Mouse (Mus musculus): ENCODE results near the gene Gdf15. TPM values are rescaled to one million over a fixed set of nuclear protein-coding genes. Genes with fewer than 3 reads are reported as not detected.

Gene Gdf15
- 5.2 and 6.0 TPM in 2 replicates for polyA plus RNA-seq (2012; rRNA removed)

DNA sequence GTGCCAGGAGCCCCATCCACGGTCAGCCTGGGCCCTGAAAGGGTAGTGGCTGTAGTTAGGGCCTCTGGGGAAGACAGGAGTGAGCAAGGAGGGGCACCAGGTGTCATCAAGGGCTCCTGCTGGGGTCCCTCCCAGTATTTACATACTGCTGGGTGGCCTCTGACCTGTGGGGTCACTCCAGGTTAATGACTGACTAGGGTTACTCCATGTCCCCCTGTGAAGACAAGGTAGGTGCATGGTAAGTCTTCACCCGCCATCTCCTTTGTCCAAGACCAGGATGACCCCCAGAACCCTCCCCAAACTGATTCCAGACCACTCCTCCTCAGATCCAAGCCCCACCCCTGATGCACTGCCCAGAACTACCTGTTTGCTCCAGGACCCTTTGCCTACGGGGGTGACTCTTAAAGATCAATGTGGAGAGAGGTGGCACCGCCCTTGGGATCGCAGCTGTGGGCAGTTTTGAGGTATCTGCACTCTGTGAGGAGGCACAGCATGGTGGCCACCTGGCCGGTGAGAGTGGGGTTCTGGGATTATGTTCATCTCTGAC, at the start of gene Gdf15:
Gdf15 (minus strand) TSS at position 111 of the 547 bp plus-strand sequence.
- Histone ChIP-seq H3K27me3 (ENCODE audit: control insufficient read depth, insufficient read depth, low read length) (no peaks in the 10 kb centered on the region), H3K27ac (ENCODE audit: insufficient read depth, low read length) (peak within 1 kb of the TSS; percentile 4; the same call in 1 of the 2 replicates), H3K4me1 (ENCODE audit: control insufficient read depth, insufficient read depth, insufficient read length) (peaks cover 36% of the 10 kb centered on the region), H3K36me3 (ENCODE audit: control insufficient read depth, insufficient read depth, low read length) (no peaks in the 10 kb centered on the region), H3K4me3 (ENCODE audit: extremely low read depth, insufficient read depth, insufficient read length) (no peak within 1 kb of the TSS)
- TF ChIP-seq POLR2A (IDR thresholded peaks at IDR 0.05; ENCODE audit: low read depth, low read length), result no peak
- no peak for TF ChIP-seq CTCF (IDR thresholded peaks at IDR 0.05; ENCODE audit: extremely low read depth, insufficient read depth, insufficient read length, insufficient replicate concordance)
- no peak for DNase-seq (ENCODE audit: low read depth in 1 of 2, low spot score in 2 of 2)
- 94% methylated on average over 6 of the region's 6 CpGs for WGBS

- H3K4me3 ChIP-seq (ENCODE audit: extremely low read depth, insufficient read depth, insufficient read length), result no peak overlapping the region
- WGBS, result 63% methylated on average over 3 of the region's 3 CpGs
- H3K27me3 ChIP-seq (ENCODE audit: control insufficient read depth, insufficient read depth, low read length), result no peaks in the 10 kb centered on the region
- no peak overlapping the region for H3K27ac ChIP-seq (ENCODE audit: insufficient read depth, low read length)
- peaks cover 22% of the 10 kb centered on the region for H3K4me1 ChIP-seq (ENCODE audit: control insufficient read depth, insufficient read depth, insufficient read length)
- no peak for DNase-seq (ENCODE audit: low read depth in 1 of 2, low spot score in 2 of 2)
- peaks cover 12% of the 10 kb centered on the region for H3K36me3 ChIP-seq (ENCODE audit: control insufficient read depth, insufficient read depth, low read length)
- TF ChIP-seq POLR2A (IDR thresholded peaks at IDR 0.05; ENCODE audit: low read depth, low read length) (no peak), CTCF (IDR thresholded peaks at IDR 0.05; ENCODE audit: extremely low read depth, insufficient read depth, insufficient read length, insufficient replicate concordance) (no peak)
Measured at GRCm38 (mm10) chr8:70681410-70681809, 49.2 kb upstream of the Gdf15 start.

GRCm38 (mm10) chr8:70680039-70680438, 47.8 kb upstream of the Gdf15 start:
- Histone ChIP-seq H3K27ac (ENCODE audit: insufficient read depth, low read length) (no peak overlapping the region), H3K36me3 (ENCODE audit: control insufficient read depth, insufficient read depth, low read length) (peaks cover 12% of the 10 kb centered on the region), H3K4me1 (ENCODE audit: control insufficient read depth, insufficient read depth, insufficient read length) (peaks cover 33% of the 10 kb centered on the region), H3K27me3 (ENCODE audit: control insufficient read depth, insufficient read depth, low read length) (no peaks in the 10 kb centered on the region), H3K4me3 (ENCODE audit: extremely low read depth, insufficient read depth, insufficient read length) (no peak overlapping the region)
- TF ChIP-seq POLR2A (IDR thresholded peaks at IDR 0.05; ENCODE audit: low read depth, low read length) (no peak), CTCF (IDR thresholded peaks at IDR 0.05; ENCODE audit: extremely low read depth, insufficient read depth, insufficient read length, insufficient replicate concordance) (no peak)
- DNase-seq (ENCODE audit: low read depth in 1 of 2, low spot score in 2 of 2), result no peak
- 91% methylated on average over 3 of the region's 3 CpGs for WGBS

DNA sequence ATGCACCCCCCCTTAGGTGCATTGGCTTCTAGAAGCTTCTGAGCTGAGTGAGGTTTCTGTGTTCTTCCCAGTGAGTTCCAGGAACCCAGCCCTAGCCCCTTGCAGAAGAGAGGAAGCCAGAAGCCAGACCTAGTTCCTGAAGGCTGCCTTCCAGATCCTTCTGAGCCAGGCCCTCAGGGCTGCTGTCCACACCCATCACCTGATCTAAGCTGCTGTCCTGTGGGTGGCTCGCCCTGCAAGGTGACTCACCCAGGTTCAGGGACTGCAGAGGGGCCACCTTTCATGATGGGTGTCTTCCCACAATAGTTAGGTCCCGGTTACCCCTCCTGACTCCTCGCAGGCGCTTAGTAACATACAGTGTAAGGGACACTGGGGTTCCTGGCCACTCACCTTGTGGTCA, 47.1 kb upstream of the Gdf15 start:
- H3K27ac ChIP-seq (ENCODE audit: insufficient read depth, low read length), result no peak overlapping the region

GRCm38 (mm10) chr8:70678679-70679078, 46.4 kb upstream of the Gdf15 start:
- no peak overlapping the region for H3K27ac ChIP-seq (ENCODE audit: insufficient read depth, low read length)
- no peak for DNase-seq (ENCODE audit: low read depth in 1 of 2, low spot score in 2 of 2)
- H3K27me3 ChIP-seq (ENCODE audit: control insufficient read depth, insufficient read depth, low read length), result no peaks in the 10 kb centered on the region
- H3K4me1 ChIP-seq (ENCODE audit: control insufficient read depth, insufficient read depth, insufficient read length), result peaks cover 43% of the 10 kb centered on the region
- H3K36me3 ChIP-seq (ENCODE audit: control insufficient read depth, insufficient read depth, low read length), result peaks cover 12% of the 10 kb centered on the region
- TF ChIP-seq POLR2A (IDR thresholded peaks at IDR 0.05; ENCODE audit: low read depth, low read length) (no peak), CTCF (IDR thresholded peaks at IDR 0.05; ENCODE audit: extremely low read depth, insufficient read depth, insufficient read length, insufficient replicate concordance) (no peak)
- no peak overlapping the region for H3K4me3 ChIP-seq (ENCODE audit: extremely low read depth, insufficient read depth, insufficient read length)

More for the DNA sequence above, 47.1 kb upstream of the Gdf15 start:
- Histone ChIP-seq H3K27me3 (ENCODE audit: control insufficient read depth, insufficient read depth, low read length) (no peaks in the 10 kb centered on the region), H3K36me3 (ENCODE audit: control insufficient read depth, insufficient read depth, low read length) (peaks cover 12% of the 10 kb centered on the region), H3K4me3 (ENCODE audit: extremely low read depth, insufficient read depth, insufficient read length) (no peak overlapping the region), H3K4me1 (ENCODE audit: control insufficient read depth, insufficient read depth, insufficient read length) (peaks cover 39% of the 10 kb centered on the region)
- TF ChIP-seq POLR2A (IDR thresholded peaks at IDR 0.05; ENCODE audit: low read depth, low read length), result no peak
- 93% methylated on average over 4 of the region's 4 CpGs for WGBS
- DNase-seq (ENCODE audit: low read depth in 1 of 2, low spot score in 2 of 2), result no peak

- H3K4me3 ChIP-seq (ENCODE audit: extremely low read depth, insufficient read depth, insufficient read length), result no peak overlapping the region
- H3K36me3 ChIP-seq (ENCODE audit: control insufficient read depth, insufficient read depth, low read length), result peaks cover 12% of the 10 kb centered on the region
- DNase-seq (ENCODE audit: low read depth in 1 of 2, low spot score in 2 of 2), result no peak
- H3K4me1 ChIP-seq (ENCODE audit: control insufficient read depth, insufficient read depth, insufficient read length), result peaks cover 41% of the 10 kb centered on the region
- 75% methylated on average over 15 of the region's 15 CpGs for WGBS
- TF ChIP-seq POLR2A (IDR thresholded peaks at IDR 0.05; ENCODE audit: low read depth, low read length), result no peak
- no peak for TF ChIP-seq CTCF (IDR thresholded peaks at IDR 0.05; ENCODE audit: extremely low read depth, insufficient read depth, insufficient read length, insufficient replicate concordance)
- no peak overlapping the region for H3K27ac ChIP-seq (ENCODE audit: insufficient read depth, low read length)
- no peaks in the 10 kb centered on the region for H3K27me3 ChIP-seq (ENCODE audit: control insufficient read depth, insufficient read depth, low read length)
Measured at GRCm38 (mm10) chr8:70677451-70678080, 45.3 kb upstream of the Gdf15 start.

DNA sequence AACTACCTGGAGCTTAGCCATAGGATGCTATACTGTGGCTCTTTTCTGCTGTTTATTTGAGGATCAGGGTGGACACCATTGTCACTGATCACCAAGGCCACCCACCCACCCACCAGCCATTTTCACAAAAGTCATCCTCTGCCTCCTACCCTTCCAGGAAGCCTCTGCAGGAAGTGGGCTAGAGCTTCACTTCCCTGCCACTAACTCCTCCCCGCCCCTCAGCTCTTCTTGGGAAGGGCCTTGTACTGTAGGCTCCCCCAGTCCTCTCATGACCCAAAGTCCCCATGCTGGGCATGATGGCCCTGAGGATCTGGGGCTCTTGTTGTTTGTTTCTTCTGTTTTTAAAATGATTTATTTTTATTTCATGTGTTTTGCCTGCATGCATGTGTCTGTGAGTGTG, 43.1 kb upstream of the Gdf15 start:
- Histone ChIP-seq H3K27ac (ENCODE audit: insufficient read depth, low read length) (peak overlapping the region; percentile 99), H3K4me1 (ENCODE audit: control insufficient read depth, insufficient read depth, insufficient read length) (peaks cover 33% of the 10 kb centered on the region; the same call in 1 of the 2 replicates), H3K4me3 (ENCODE audit: extremely low read depth, insufficient read depth, insufficient read length) (no peak overlapping the region), H3K36me3 (ENCODE audit: control insufficient read depth, insufficient read depth, low read length) (peaks cover 12% of the 10 kb centered on the region), H3K27me3 (ENCODE audit: control insufficient read depth, insufficient read depth, low read length) (no peaks in the 10 kb centered on the region)
- 18% methylated on average over 1 of the region's 1 CpGs for whole genome bisulfite sequencing
- DNase-seq (ENCODE audit: low read depth in 1 of 2, low spot score in 2 of 2), result peak in 1 of 2 experiments; percentile 45
- TF ChIP-seq CTCF (IDR thresholded peaks at IDR 0.05; ENCODE audit: extremely low read depth, insufficient read depth, insufficient read length, insufficient replicate concordance) (no peak), POLR2A (IDR thresholded peaks at IDR 0.05; ENCODE audit: low read depth, low read length) (no peak)

All from spleen, adult 2 months (tissue).